Mouse (Mus musculus) induced T-regulatory cell, adult 2 months (primary cell): ENCODE results near the gene Zfp712.
A peak's percentile ranks its signal among the peaks of the same experiment; 100 is the strongest.

Experiments
- DNase-seq: peaks from one replicate; pipeline ENCODE4 v3.0.0-alpha.2; 2012; ENCODE audit warnings: low read depth

The Zfp712 gene

DNA sequence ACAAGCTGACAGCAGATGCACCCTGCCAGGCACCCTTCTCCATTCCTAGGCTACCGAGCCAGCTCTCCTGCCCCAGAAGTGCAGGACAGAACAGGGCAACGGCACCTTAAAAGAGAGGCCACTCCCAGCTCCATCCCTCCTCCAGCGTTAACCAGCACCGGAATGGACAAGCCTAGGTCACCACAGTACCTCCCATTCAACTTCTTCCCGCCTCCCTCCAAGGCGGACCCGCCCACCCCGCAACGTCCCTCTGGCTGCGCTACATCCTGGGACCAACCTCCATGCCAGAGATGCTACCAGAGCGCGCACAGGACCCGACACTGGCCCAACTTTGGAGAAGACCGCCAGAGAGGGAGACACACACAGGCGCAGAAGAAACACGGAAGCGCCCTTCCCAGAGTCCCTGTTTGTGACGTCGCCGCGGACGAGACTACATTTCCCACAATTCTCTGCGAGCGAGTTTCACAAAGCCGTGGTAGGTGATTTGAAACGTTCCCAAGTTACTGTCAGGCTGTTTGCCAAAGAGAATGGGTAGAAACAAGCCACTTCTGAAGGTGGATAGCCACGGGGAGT is at the start of gene Zfp712:
Gene Zfp712, minus strand, starts transcription at position 385 of the 573 bp plus-strand sequence.
- DNase-seq, result peak; percentile 94

DNA sequence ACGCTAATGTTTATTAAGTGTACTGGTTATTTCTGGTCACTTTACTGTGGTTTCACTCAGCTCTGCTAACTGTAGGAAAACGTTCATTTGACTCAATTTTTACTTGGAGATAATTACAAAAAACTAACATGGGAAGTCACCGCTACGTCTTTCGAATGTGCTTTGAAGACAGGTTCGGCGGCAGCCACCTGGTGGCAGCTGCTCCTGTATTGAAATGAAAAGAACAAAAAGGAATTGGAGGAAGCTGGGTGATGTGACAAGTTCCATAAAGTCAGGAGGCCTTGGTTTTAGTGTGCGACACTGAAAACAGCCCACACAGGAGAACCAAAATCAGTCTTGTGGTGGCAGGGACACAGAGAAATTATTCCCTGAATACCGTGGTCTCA is 47.8 kb upstream of the Zfp712 start:
- DNase-seq, result no peak

DNA sequence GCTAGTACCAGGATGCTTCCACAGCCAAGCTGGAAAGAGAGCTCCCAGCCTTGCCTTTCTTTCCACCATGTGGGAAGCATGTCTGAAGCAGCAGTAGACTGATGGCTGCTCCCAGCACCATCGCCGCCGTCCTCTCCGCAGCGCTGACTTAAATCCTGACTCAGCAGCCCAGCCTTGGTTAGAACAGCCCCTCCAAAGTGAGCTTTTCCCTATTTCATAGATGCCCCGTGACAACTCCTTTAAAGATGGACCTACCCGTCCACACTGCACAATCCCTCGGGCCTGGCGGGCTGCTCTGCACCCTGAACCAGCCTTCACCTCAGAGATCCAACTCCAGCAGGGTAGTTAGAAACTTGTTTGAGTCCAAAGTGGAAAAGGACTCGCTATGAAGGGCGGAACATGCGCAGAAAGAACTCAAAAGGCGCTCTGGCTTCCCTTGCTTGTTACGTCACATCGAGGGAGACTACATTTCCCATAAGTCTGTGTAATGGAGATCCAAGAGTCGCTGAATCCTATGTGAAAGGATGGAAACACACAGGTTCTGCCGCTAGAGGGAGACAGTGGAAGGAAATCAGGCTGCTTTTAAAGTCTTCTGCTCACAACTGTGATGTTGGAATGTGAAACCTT is 47.3 kb upstream of the Zfp712 start, which contains the start of gene Gm28557:
Gene Gm28557, minus strand, starts transcription at position 411 of the 627 bp plus-strand sequence.
- DNase-seq, result peak; percentile 99

DNA sequence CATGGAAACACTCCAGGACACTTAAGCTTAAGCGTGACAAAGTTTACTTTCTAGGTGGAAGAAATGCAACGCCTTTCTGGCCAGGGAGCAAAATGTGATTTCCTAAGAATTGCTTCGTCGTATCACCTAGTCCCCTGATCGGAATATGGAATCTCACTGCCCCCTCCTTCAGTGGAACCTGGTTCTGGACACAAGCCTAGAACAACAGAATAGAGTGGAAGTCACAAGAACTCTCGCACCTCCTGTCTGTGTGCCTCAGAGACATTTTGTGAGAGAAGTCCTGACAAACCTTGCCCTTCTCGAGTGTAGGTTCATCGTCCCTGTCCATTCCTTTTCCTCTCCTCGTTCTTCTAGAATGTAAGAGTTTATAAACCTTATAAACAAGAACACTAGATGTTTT is 46.7 kb upstream of the Zfp712 start:
- no peak for DNase-seq

DNA sequence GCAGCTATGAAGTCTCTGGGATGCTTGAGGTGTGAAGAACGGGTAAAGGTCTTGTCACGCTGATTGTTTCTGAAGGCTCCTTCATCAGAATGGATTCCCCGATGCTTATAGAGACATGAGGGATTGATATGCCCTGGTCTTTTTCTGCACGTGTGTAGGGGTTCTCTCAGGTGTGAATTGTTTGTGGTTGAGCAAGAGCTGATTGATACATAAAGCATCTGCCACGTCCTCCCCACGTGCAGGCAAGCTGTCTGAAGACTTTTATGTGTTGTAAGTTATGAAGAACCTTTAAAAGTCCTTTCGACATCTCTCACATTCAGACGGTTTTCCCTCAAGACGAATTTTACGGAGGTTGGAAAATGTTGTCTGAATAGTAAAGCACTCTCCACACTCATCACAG is 36.9 kb upstream of the Zfp712 start, which contains the start of gene Zfp708:
Gene Zfp708, minus strand, starts transcription at position 101 of the 400 bp plus-strand sequence.
- no peak for DNase-seq

DNA sequence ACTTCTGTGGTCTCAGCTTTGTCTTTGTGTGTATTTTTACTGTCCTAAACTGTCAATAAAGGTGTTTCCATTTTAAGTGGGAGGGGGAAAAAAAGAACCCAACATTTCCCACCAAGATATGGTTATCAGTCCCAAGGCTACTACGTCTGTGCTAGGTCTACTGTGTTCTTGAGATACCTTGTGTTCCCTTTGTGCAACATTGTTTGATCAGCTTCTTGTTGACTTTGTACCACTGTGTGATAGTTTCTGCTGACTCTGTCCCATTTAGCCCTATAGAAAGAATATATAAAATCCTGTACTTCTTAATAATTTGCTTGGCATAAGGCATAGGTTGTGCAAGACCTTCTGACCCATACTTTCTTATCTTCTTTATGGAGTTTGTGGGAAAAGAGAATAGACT is 29.2 kb upstream of the Zfp712 start:
- no peak for DNase-seq

DNA sequence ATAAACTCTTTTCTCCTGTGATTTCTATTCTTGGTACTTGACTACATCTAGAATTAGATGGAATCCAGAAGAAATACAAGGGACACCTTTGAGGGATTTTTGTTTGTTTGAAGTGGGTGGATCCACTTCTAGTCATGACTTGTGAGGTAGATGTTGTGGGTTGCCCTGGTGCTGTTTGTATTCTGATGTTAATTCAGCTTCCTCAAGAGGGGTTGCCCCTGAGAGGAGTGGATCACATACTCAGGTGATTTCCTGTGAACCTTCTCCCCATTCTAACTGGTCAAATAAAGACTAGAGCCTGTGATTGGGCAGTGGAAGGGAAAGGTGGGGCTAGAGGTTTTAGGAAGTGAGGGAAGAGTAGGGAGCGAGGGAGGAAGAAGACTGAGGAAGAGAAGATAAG is 21.0 kb upstream of the Zfp712 start:
- peak; percentile 54 for DNase-seq

DNA sequence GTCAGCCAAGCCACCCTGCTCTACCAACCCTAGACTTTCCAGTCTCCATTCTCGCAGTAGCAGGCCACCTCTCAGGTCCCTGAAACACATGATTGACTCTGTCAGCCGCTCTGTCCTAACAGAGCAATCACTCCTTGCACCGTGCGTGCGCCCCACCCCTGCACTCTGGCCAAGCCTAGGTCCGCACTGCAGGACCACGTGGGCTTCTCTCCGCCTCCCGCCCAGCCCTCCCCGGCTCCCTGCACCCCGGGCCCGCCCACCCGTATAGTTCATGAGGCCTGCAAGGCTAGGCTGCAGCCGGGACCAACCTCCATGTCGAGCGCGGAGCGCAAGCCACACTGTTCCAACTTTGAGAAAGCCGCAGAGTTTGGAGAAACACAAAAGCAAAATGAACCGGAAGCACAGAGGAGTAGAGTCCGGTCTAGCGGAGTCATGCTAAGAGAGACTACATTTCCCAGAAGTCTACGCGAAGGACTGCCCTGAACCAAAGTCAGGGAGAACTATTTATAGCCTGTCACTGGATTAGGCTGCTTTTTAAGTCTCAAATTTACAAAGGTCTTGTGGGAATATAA is 20.3 kb upstream of the Zfp712 start:
- peak; percentile 81 for DNase-seq

DNA sequence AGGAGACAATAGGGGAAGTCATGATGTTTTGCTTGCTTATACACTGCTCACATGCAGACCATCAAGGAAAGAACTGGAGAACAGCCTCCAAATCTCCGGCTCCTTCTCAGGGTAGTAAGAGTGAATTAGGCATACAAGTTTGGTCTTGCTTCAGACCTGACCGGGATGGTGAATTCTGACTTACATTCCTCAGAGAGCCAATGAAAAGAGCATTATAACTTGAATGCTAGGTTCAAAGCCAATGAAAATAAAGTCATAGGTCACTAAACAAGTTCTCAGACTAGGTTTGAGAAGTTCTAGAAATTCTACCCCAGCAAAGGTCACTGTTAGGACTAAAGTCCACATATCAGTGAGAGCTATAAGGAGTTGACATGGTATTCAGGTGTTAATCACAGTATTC is 16.3 kb upstream of the Zfp712 start:
- no peak for DNase-seq

DNA sequence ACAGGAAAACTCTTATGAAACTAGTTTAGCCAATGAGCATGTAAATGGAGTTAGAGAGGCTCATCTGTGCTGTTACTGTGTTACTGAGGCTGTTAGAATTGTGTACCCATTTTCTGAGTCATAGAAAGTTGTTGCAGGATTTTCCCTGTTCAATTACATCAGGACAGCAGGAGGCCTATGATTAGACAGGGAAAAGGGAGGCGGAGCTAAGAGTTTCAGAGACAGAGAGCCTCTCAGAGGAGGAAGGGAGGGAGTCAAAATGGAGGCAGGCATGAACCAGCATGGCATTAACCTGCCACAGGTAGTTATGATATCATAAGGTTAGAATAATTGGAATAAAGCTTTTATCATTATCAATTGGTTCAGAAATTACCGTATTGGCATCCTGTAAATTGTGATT is 11.8 kb upstream of the Zfp712 start:
- no peak for DNase-seq

DNA sequence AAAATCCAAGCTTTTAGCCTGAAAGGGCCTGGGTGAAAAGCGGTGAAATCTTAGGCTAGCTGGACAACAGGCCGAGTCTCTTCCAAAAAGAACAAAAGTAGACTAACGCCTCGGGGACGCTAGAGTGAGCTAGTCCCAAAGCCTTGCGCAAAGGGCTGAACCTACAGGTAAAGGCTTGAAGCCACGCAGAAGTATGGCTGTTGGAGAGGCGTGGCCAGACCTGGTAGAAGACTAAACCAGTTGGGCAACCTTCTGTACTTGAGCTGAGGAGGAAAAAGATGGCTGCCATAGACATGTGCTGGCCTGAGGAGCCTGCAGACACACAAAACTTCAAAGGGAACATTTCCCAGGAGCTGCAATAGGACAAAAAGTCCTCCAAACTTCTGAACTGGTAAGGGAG is 4.4 kb upstream of the Zfp712 start:
- no peak for DNase-seq

DNA sequence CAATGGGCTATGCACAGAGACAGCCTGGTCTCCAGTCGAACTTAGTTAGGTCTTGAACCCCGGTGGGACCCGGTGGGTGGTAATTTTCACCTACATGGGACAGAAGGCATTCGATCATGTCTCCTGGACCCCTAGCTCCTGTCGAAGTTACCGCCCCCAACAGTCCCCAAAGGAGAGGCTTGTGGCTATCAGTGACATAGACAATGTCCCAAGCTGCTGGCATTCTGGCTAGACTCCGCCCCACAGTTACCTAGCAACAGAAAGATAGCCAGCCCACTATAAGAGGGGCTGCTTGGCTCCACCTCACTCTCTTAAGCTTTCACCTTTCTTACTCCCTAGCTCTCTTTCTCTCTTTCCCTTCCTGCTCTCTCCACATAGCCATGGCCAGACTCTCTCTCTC is 1.5 kb upstream of the Zfp712 start:
- DNase-seq, result no peak

DNA sequence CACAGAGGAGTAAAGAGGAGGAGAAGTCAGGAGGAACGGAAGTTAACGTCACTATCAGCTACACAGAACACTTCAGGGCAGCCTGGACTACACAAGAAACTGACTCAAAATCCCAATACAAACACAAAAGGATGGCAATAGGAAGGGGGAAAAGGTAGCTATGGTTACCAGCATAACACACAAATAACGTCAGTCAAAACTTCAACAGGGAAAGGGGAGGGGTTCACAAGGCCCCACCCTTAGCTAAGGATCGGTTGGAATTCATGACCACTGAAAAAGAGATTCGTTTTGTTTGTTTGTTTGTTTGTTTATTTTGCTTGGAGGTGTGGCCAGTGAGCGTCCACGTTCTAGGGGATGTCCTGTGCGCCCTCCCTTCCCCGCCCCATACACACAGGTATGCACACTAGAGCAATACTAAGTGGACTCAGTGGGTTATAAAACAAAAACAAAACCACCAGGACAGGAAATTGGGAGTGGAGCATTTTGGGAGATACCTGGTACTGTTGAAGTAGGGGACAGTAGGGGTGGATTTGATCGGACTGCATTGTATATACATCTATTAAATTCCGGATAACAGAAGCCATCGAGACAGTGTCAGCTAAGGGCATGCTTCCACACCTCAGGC is 697 bp downstream of the Zfp712 start:
- DNase-seq, result peak; percentile 64
